Mouse (Mus musculus): Measurements from ENCODE around the gene Ncoa4.
"Not testable (repeated sequence)": the region's sequence is repeated elsewhere in the genome, so short reads cannot be mapped to it uniquely, and the experiment has no call there.

Gene Ncoa4

DNA sequence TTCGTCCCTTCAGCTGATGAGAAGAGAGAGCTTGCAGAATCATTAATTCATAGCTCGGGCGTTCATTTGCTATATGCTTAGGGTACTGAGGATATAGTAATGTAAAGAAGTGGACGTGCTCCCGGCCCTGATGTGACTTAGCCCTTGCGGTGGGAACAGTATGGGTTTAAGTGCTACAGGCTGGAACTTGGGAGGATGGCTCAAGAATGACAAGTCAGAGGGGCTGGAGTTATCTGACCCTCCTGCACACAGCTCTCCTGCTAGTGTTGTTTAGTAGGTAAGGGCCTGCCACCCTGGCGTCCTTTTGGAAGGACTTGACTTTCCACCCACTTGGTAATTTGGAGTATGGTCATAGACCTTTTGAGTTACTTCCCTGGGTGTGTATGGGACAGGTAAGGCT is 898 bp downstream of the Ncoa4 start:
- no peak for DNase-seq (ENCODE audit: low spot score)

- no peak for DNase-seq (ENCODE audit: low spot score)
Measured at GRCm38 (mm10) chr14:32161090-32161885, 1.6 kb downstream of the Ncoa4 start.

DNA sequence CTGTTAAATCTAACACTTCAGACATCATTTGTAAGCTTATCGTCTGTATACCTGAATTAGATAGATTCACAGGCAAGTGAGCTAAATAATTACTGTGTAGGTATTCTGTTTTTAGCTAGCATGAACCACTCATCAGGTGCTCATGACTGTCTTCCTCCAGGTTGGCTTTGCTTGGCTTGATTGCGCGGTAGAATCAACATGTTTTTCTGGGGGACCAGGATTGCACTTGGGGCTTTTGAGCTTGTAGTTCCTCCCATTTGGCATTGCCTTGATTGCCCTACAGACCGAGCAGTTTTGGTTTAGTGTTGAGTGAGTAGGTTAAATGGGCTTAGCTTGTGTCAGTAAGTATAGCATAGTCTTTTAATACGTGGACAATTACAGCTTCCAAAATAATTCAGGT is 2.6 kb downstream of the Ncoa4 start:
- DNase-seq (ENCODE audit: low spot score), result no peak

GRCm38 (mm10) chr14:32163203-32163888 is 3.7 kb downstream of the Ncoa4 start:
- DNase-seq (ENCODE audit: low spot score), result no peak

- no peak for DNase-seq (ENCODE audit: low spot score)
Measured at GRCm38 (mm10) chr14:32164173-32165051, 4.7 kb downstream of the Ncoa4 start.

- no peak for DNase-seq (ENCODE audit: low spot score)
Measured at GRCm38 (mm10) chr14:32165278-32166061, 5.8 kb downstream of the Ncoa4 start.

DNA sequence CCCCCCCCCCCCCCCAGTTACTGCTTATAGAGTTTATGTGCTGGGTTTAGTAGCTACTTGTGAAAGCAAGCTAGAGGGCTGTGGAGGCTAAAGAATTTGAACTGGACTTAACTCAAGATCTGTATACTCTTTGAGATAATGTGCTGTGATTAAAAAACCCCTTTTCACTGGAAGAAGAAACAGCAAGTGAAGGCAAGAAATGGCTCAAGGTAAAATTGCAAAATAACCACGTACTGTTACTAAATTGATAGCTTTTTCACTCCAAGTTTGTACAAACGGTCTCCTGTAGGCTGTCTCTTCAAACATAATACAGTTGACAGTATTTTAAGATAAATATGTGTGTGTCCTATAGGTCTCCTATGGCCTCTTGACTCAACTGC is 6.4 kb downstream of the Ncoa4 start:
- no peak for DNase-seq (ENCODE audit: low spot score)

GRCm38 (mm10) chr14:32166840-32167239 is 7.2 kb downstream of the Ncoa4 start:
- no peak for DNase-seq (ENCODE audit: low spot score)

GRCm38 (mm10) chr14:32167326-32167725 is 7.7 kb downstream of the Ncoa4 start:
- no peak for DNase-seq (ENCODE audit: low spot score)

DNA sequence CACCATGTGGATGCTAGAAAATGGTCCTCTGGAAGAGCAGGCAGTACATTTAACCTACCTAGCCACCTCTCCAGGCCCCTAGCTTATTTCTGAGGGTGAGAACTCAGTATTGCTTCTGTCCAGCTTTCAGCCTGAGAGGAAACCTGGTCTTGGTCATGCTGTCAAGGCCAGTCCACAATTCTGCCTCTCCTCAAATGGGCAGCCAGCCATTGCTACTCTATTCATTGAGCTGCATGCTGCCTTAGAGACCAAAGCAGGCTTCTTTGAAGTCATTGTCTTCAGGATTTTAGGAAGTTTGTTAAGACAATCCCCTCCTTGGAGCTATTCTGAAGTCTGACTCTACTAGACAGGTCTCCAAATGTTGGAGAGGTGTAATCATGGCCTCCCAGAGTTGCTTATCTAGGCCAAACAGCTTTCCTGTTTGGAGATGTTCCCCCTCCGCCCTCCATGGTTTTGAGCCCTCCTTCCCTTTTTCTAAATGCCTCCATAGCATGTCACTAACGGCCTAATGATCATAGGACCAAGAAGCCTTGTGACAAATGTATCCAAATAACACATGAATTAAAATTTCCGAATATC is 9.1 kb downstream of the Ncoa4 start:
- no peak for DNase-seq (ENCODE audit: low spot score)

- no peak for DNase-seq (ENCODE audit: low spot score)
Measured at GRCm38 (mm10) chr14:32170137-32170536, 10.5 kb downstream of the Ncoa4 start.

- DNase-seq (ENCODE audit: low spot score), result no peak
Measured at GRCm38 (mm10) chr14:32175310-32175709, 15.6 kb downstream of the Ncoa4 start.

- DNase-seq (ENCODE audit: low spot score), result not testable (repeated sequence)
Measured at GRCm38 (mm10) chr14:32176590-32176989, 16.9 kb downstream of the Ncoa4 start.

DNA sequence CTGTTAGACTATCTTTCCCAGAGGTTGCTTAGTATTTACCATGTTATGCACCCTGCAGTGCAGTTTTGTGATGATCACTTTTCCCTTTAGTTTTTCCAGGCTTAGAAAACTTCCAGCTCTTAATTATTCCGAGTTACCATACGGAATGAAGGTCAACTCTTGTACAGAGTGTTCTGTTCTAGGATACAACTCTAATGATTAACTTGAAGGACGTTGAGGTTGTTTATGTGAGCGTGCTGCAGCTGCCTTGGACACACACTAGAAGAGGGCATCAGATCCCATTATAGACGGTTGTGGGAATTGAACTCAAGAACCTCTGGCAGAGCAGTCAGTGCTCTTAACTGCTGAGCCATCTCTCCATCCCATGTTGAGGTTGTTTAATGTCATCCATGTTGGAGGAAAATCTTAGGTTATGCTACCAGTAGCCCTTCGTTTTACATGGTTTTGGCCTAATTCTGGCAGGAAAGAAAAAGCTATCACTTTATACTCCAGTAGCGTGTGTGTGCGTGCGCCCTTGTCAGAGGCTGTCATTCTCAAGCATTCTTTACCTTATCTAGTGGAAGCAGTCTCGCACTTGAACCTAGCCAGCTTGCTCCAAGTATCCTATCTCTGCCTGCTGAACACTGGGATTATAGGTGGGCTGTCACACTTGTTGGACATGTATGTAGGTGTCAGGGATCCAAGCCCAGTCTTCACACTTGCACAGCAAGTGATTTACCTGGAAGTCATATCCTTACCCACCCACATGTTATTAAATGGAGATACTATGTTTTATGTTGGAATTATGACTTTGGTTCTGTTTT is 19.9 kb downstream of the Ncoa4 start:
- DNase-seq (ENCODE audit: low spot score), result no peak

- no peak for DNase-seq (ENCODE audit: low spot score)
Measured at GRCm38 (mm10) chr14:32180861-32181260, 21.2 kb downstream of the Ncoa4 start.

GRCm38 (mm10) chr14:32183846-32184245 is 24.2 kb downstream of the Ncoa4 start:
- DNase-seq (ENCODE audit: low spot score), result no peak

DNA sequence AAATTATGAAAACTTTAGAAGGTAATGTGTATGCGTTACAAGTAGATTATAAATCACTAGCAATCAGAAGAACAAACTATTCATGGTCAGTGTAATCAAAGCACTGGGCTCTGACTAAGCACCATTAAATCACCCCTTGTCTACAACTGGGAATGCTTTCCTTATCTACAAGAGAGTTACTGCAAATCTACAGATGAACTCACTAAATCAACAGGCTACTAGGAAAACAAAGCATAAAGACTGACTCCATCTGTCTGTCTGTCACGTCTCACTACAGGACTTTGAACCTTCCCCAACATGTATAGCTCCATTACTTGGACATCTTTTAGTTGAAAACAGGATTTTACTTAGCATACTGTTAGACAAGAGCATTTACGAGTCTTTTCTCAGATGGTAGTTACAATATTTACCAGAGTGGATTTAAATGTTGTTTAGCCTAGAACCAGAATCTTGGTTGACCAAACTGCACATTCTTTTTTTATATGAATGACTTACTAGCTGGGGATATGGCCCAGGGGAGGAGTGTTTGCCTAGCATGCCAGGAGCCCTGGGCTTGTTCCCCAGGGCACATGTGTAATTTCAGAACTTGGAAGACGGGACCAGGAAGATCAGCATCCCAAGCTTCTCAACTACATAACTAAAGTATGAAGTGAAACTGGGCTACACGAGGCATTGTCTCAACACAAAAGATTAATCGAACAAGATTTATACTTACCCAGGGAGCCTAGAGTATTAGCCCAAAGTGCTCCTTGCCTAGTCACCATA is 31.1 kb downstream of the Ncoa4 start:
- DNase-seq (ENCODE audit: low spot score), result no peak

DNA sequence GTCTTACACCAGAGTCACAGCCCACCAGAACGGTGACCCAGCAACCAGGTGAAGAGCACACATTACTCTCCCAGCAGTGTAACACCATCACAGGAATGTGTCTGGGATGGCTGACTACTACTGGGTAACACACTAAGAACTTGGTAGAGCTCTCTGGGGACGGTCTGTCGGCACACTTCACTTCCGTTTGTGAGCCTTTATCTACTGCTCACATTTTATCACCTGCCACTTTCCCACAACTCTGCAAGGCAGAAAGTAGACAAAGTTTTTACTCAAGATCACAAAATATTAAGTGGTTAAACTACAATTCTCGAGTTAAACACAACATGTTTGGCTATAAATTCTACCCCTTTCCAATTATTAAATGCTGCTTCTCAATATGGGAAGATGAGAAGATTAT is 32.3 kb downstream of the Ncoa4 start:
- DNase-seq (ENCODE audit: low spot score), result no peak

GRCm38 (mm10) chr14:32192437-32192836 is 32.8 kb downstream of the Ncoa4 start:
- peak; percentile 10 for DNase-seq (ENCODE audit: low spot score)

GRCm38 (mm10) chr14:32193557-32193956 is 33.9 kb downstream of the Ncoa4 start:
- DNase-seq (ENCODE audit: low spot score), result not testable (repeated sequence)

All from layer of hippocampus, adult 9-10 months (tissue).